Mouse (Mus musculus): ENCODE results near the gene Pou2f2. TPM values are rescaled to one million over a fixed set of nuclear protein-coding genes. Genes with fewer than 3 reads are reported as not detected.

The Pou2f2 gene
- polyA plus RNA-seq, 1 experiment from 2014 or later, result 17.5 TPM

DNA sequence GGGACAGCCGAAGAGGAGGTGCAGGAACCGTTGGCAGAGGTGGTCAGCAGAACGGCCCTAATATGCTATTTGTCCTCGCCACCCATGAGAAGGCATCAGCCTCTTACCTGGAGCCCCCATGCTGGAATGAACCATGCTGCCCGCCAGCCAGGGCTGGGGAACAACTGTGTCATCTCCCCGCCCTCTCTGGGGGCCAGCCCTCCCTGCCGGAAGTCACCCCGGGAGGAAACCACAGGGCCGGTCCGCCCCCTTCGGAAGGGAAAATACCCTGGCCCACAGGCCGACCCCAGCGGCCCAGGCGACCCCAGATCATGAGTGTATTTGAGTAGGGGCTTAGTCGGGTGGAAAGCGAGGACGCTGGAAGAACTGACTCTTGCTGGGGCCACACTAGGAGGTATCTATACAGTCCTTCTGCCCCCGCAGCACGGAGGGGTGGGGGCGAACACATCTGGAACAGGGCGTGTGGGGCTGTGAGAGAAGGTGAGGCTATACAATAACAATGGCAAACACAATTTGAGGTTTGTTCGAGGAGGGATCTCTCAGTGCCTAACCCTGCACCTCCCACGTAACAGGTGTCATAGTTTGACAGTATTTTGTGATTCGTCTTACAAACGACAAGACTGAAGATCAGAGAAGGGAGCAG, 47.1 kb downstream of the Pou2f2 start:
- no peaks in the 10 kb centered on the region for H3K9me3 ChIP-seq
- H3K4me3 ChIP-seq, result no peak overlapping the region
- no peak overlapping the region for H3K27ac ChIP-seq (replicated peaks)
- 0 out of 2 replicates have a peak, but pooled peaks have one; percentile 20 for ATAC-seq (replicated peaks)
- H3K4me1 ChIP-seq, result peaks cover 19% of the 10 kb centered on the region
- 8% methylated on average over 25 of the region's 25 CpGs for WGBS
- no peak overlapping the region for H3K9ac ChIP-seq (replicated peaks)
- H3K4me2 ChIP-seq (replicated peaks), result no peak overlapping the region
- H3K36me3 ChIP-seq, result no peaks in the 10 kb centered on the region; the same call in 1 of the 2 replicates
- H3K27me3 ChIP-seq, result peaks cover 15% of the 10 kb centered on the region

- H3K27me3 ChIP-seq, result peaks cover 15% of the 10 kb centered on the region
- no peak overlapping the region for H3K9ac ChIP-seq (replicated peaks)
- ATAC-seq (replicated peaks), result no peak
- no peaks in the 10 kb centered on the region; the same call in 1 of the 2 replicates for H3K36me3 ChIP-seq
- H3K4me3 ChIP-seq, result no peak overlapping the region
- H3K4me2 ChIP-seq (replicated peaks), result no peak overlapping the region
- 90% methylated on average over 11 of the region's 11 CpGs for WGBS
- no peak overlapping the region for H3K27ac ChIP-seq (replicated peaks)
- peaks cover 19% of the 10 kb centered on the region for H3K4me1 ChIP-seq
- no peaks in the 10 kb centered on the region for H3K9me3 ChIP-seq
Observed at GRCm38 (mm10) chr7:25131247-25131646, 48.3 kb downstream of the Pou2f2 start.

DNA sequence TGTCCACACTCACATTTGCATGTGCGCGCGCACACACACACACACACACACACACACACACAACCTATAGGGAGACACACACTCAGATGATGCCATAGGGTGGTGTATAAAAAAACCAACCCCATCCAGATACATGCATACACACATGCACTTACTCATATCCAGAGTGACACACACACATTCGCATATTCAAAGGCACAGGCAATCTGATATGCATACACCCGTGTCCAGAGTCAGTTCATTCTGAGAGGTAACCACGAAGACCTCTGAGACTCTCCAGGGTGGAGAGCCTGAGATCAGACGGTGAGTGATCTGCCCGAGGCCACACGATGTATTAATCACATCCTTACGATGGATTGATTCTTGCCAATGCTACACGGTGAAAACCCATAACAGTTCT, 49.0 kb downstream of the Pou2f2 start:
- peaks cover 19% of the 10 kb centered on the region for H3K4me1 ChIP-seq
- H3K9ac ChIP-seq (replicated peaks), result no peak overlapping the region
- H3K4me3 ChIP-seq, result no peak overlapping the region
- H3K4me2 ChIP-seq (replicated peaks), result no peak overlapping the region
- no peak overlapping the region for H3K27ac ChIP-seq (replicated peaks)
- no peaks in the 10 kb centered on the region for H3K9me3 ChIP-seq
- peaks cover 15% of the 10 kb centered on the region for H3K27me3 ChIP-seq
- H3K36me3 ChIP-seq, result no peaks in the 10 kb centered on the region; the same call in 1 of the 2 replicates
- no peak for ATAC-seq (replicated peaks)
- WGBS, result 87% methylated on average over 11 of the region's 11 CpGs

DNA sequence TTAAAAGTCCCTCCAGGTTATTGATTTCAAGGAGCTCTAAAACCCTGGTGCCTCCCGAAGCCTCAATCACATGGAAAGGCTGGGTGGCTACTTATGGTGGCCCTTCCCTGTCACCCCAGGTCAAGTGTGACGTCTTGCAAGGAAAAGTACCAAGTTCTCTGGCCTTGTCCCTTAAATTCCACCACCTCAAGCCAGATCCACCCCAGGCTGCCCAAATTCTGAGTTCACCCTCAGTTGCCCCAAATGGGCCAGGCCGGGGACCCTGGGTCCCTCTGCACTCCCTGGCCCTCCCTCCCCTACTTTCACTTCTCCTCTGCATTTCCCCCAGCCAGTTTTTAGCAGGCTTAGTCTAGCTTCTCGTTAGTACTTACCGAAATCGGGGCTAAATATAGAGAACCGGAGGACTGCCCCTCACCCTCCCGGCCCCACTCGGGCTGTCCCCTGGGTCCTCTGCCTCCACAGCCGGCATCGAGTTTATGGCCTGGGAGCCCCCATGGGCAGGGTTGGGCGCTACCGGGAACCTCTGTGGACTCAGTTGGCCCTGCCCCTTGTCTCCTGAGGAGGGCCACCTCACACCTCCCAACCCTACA, 50.0 kb downstream of the Pou2f2 start:
- H3K27me3 ChIP-seq, result peaks cover 15% of the 10 kb centered on the region
- H3K9me3 ChIP-seq, result no peaks in the 10 kb centered on the region
- 71% methylated on average over 13 of the region's 13 CpGs for WGBS
- no peaks in the 10 kb centered on the region for H3K36me3 ChIP-seq
- H3K4me3 ChIP-seq, result no peak overlapping the region
- H3K9ac ChIP-seq (replicated peaks), result no peak overlapping the region
- peaks cover 16% of the 10 kb centered on the region for H3K4me1 ChIP-seq
- no peak for ATAC-seq (replicated peaks)
- no peak overlapping the region for H3K27ac ChIP-seq (replicated peaks)
- H3K4me2 ChIP-seq (replicated peaks), result no peak overlapping the region

DNA sequence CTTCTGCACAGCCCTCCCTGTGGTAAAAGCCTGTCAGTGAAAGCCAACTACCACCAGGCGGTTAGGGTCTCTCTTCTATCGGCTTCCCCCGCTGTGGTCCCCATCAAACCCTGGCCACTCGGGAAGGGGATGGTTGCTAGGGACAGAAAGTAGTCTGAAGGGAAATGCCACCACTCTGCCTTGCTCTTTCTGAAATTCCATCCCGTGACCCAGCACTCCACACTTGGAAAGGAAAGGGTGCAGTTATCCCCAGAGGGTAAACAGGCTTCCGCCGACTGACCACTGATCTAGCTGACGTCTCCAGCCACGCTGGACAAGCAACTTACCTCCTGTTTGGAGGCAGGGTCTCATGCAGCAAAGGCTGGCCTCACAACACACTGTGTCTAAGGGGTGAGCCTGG, 51.6 kb downstream of the Pou2f2 start:
- Histone ChIP-seq H3K4me1 (peaks cover 8% of the 10 kb centered on the region), H3K4me2 (replicated peaks) (no peak overlapping the region), H3K4me3 (no peak overlapping the region), H3K36me3 (no peaks in the 10 kb centered on the region), H3K9me3 (no peaks in the 10 kb centered on the region), H3K27ac (replicated peaks) (no peak overlapping the region), H3K27me3 (peaks cover 14% of the 10 kb centered on the region), H3K9ac (replicated peaks) (no peak overlapping the region)
- WGBS, result 80% methylated on average over 9 of the region's 9 CpGs
- no peak for ATAC-seq (replicated peaks)

GRCm38 (mm10) chr7:25125716-25126281, 53.7 kb downstream of the Pou2f2 start:
- no peaks in the 10 kb centered on the region for H3K36me3 ChIP-seq
- no peaks in the 10 kb centered on the region for H3K9me3 ChIP-seq
- H3K27ac ChIP-seq (replicated peaks), result no peak overlapping the region
- no peak overlapping the region for H3K4me2 ChIP-seq (replicated peaks)
- H3K9ac ChIP-seq (replicated peaks), result no peak overlapping the region
- no peak overlapping the region for H3K4me3 ChIP-seq
- no peaks in the 10 kb centered on the region for H3K4me1 ChIP-seq
- H3K27me3 ChIP-seq, result no peaks in the 10 kb centered on the region
- no peak for ATAC-seq (replicated peaks)
- 86% methylated on average over 10 of the region's 10 CpGs for WGBS

DNA sequence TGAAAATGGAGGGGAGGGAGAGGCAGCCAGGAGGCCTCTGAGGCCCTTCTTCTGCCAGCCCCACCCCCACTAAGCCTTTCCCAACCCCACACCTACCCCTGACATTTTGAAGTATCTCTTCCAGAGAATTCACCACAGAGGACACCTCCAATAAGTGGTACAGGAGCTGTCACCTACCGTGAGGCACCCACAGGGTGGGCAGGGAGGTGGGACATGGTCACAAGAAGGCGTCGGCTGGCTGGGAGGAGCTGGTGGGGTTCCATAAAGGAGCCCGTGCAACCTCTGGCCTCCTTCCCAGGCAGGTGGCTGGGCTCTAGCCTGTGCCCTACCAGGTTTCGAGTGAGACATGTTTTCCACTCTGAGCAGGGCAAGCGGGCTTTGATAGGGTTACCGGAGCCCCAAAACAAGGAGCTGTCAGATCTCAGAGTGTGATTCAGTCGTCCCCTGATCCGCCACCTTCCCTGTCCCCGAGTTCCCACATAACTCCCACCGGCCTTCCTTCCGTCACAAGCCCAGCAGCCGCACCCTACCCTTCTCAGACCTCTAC, 58.2 kb downstream of the Pou2f2 start:
- H3K4me3 ChIP-seq, result no peak overlapping the region

GRCm38 (mm10) chr7:25120061-25120834, 59.3 kb downstream of the Pou2f2 start:
- Histone ChIP-seq H3K9ac (replicated peaks) (no peak overlapping the region), H3K27ac (replicated peaks) (no peak overlapping the region), H3K9me3 (no peaks in the 10 kb centered on the region), H3K4me3 (no peak overlapping the region), H3K36me3 (peaks cover 1% of the 10 kb centered on the region), H3K27me3 (no peaks in the 10 kb centered on the region), H3K4me2 (replicated peaks) (no peak overlapping the region), H3K4me1 (no peaks in the 10 kb centered on the region)
- no peak for ATAC-seq (replicated peaks)
- WGBS, result 82% methylated on average over 16 of the region's 25 CpGs

More for the DNA sequence above, 58.2 kb downstream of the Pou2f2 start:
- Histone ChIP-seq H3K27me3 (no peaks in the 10 kb centered on the region), H3K4me2 (replicated peaks) (no peak overlapping the region), H3K36me3 (no peaks in the 10 kb centered on the region), H3K4me1 (no peaks in the 10 kb centered on the region), H3K9ac (replicated peaks) (no peak overlapping the region), H3K27ac (replicated peaks) (no peak overlapping the region), H3K9me3 (no peaks in the 10 kb centered on the region)
- WGBS, result 68% methylated on average over 13 of the region's 13 CpGs
- ATAC-seq (replicated peaks), result no peak

GRCm38 (mm10) chr7:25112956-25113603, 66.4 kb downstream of the Pou2f2 start:
- no peak overlapping the region for H3K4me3 ChIP-seq
- H3K36me3 ChIP-seq, result peaks cover 5% of the 10 kb centered on the region
- no peak overlapping the region for H3K27ac ChIP-seq (replicated peaks)
- no peak for ATAC-seq (replicated peaks)
- no peaks in the 10 kb centered on the region for H3K27me3 ChIP-seq
- H3K9ac ChIP-seq (replicated peaks), result no peak overlapping the region
- WGBS, result 89% methylated on average over 16 of the region's 16 CpGs
- no peaks in the 10 kb centered on the region for H3K4me1 ChIP-seq
- H3K4me2 ChIP-seq (replicated peaks), result no peak overlapping the region
- H3K9me3 ChIP-seq, result no peaks in the 10 kb centered on the region

DNA sequence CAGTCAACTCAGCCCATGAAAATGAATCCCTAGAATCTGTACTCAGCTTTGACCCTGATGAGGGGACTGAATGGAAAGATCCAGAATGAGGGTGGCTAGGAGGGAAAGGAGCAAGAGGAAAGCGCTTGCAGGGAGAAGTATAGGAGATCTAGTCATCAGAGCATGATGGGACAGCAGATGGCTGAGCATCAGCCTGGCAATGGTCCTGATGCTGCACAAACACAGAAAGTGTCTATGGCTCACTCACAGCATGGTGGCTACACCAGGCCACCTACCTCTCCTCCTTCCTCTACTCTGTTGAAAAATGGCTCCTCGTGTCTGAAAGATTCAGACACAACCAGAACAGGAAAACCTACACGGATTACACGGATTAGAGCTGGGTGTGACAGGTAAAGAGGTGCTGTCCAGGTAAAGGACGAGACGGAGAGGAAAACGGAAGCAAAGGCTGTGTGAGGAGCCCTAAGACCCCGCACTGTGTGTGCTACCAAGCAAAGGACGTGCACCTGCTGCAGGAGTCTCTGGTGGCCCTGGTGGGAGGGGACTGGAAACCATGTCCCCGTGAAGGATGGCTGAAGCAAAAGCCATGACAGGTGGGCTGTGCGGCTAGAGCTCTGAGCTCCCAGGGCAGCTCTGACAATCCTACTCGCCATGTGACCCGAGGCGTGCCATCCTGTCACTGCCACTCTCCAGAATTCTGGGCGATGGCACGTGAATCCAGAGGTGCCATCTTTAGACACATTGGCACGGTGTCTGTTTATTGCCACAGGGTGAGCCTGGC, 67.2 kb downstream of the Pou2f2 start:
- Histone ChIP-seq H3K27me3 (no peaks in the 10 kb centered on the region), H3K27ac (replicated peaks) (no peak overlapping the region), H3K36me3 (peaks cover 5% of the 10 kb centered on the region), H3K4me3 (no peak overlapping the region), H3K4me2 (replicated peaks) (no peak overlapping the region), H3K9me3 (no peaks in the 10 kb centered on the region), H3K4me1 (no peaks in the 10 kb centered on the region), H3K9ac (replicated peaks) (no peak overlapping the region)
- WGBS, result 84% methylated on average over 17 of the region's 17 CpGs
- ATAC-seq (replicated peaks), result no peak

GRCm38 (mm10) chr7:25110336-25110735, 69.2 kb downstream of the Pou2f2 start:
- H3K27me3 ChIP-seq, result no peaks in the 10 kb centered on the region
- no peak overlapping the region for H3K27ac ChIP-seq (replicated peaks)
- no peak for ATAC-seq (replicated peaks)
- 91% methylated on average over 9 of the region's 9 CpGs for WGBS
- no peaks in the 10 kb centered on the region for H3K9me3 ChIP-seq
- no peak overlapping the region for H3K9ac ChIP-seq (replicated peaks)
- H3K36me3 ChIP-seq, result peaks cover 5% of the 10 kb centered on the region
- H3K4me3 ChIP-seq, result no peak overlapping the region
- peaks cover 3% of the 10 kb centered on the region; the same call in 1 of the 2 replicates for H3K4me1 ChIP-seq
- H3K4me2 ChIP-seq (replicated peaks), result no peak overlapping the region

Data from forebrain, embryonic 15.5 days (tissue).